Mouse (Mus musculus): ENCODE measurements at regions not wholly inside any gene's neighbourhood (a gene's known extent, or its start where the extent isn't known, plus 50 kb on each side); places are given as distances from the start of the nearest gene placed in this dataset.

- DNase-seq, result peak; percentile 97
These were observed 2140.3 kb upstream of the Cdh20 start for GRCm38 (mm10) chr1:102628061-102628460.

GRCm38 (mm10) chr1:102644379-102644778 is 2123.9 kb upstream of the Cdh20 start:
- DNase-seq, result no peak

GRCm38 (mm10) chr1:102687367-102688070 is 2080.8 kb upstream of the Cdh20 start:
- DNase-seq, result no peak

DNA sequence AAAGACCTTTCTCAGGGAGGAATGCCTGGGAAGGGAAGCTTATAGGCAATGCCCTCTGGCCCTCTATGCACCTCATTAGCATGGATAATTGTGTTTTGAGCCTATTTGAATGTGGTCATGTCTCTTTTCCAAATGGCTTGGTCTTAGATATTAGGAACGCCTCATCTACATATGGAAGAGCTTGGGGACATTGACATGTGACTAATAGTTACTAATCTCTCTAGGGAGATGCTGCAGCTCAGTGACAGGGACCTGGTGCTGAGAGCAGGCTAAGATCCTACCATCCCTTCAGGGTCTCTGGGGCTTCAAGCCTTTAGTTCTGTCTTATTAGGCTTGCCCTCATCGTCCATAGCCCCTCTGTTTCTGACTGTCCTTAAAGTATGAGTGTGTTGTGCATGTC is 2051.9 kb upstream of the Cdh20 start:
- DNase-seq, result no peak

DNA sequence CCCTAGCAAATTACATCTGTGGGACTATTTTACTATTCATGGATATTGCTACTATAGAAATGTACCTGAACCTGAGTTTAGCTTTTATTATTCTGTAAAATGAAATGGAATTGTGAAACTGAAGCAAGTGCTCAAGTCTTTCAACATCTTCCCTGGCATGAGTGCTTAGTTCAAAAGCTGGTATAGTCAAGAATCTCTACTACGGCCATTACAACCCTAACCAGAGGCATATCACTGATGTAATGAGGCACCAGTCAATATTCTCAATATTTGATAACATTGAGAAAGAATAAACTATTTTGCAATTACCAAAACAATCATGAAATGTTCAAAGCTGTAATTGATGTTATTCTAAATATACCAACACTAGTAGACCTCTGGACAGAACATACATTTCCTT is 2034.3 kb upstream of the Cdh20 start:
- no peak for DNase-seq

DNA sequence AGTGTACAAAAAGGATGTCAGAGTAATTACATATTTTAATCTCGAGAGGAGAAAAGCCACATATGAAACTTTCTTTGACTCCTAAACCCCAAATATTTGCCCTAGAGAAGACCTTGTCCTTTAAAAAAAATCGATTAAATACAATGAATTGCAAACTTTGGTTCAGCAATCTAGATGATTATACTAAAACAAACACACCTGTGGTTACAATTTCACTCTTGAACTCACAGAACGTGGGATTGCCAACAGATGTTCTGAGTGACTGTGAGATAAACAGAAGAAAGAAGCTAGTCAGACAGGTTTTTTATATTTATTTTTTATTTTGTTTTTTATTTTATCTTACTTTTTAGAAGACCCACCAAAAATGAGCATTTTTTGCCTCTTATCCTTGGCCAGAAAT is 2032.9 kb upstream of the Cdh20 start:
- no peak for DNase-seq

- DNase-seq, result no peak
These were observed 2010.4 kb upstream of the Cdh20 start for GRCm38 (mm10) chr1:102757941-102758340.

Measured in kidney, postnatal 14 days (tissue).